Comparison of ENCODE assay signal across 26 mouse cellular contexts in the genomic region with DNA sequence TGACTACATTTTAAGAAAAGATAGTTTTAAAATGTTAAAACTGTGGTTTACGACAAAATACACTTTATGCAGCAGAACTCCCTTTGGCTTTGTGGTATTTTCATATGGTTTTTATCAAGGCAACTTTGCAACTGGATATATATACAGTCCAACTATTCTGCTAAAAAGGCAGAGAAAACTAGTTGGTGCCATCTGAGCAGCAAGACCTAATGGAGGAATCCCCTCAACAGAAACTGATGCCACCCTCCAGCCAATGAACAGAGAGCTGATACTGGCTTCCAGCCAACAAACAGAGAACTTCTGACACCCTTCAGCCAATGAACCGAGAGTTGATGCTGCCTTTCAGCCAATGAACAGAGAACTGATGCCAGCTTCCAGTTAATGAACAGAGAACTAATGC.
"Had no signal": no experiment of that assay in that cellular context is flagged by ENCODE, and none has a peak within 500 bp of the region (broad histone marks: within the 10 kb centered on the region; RNA-seq: fewer than 3 reads in every experiment).

No protein-coding gene starts in this region.

- H3K27ac ChIP-seq: heart, adult 2 months; heart, embryonic 13.5 days; heart, embryonic 15.5 days; hindbrain, embryonic 13.5 days; hindbrain, embryonic 15.5 days; hindbrain, postnatal 0 days; kidney, embryonic 15.5 days; kidney, postnatal 0 days; limb, embryonic 15.5 days; liver, embryonic 12.5 days; liver, embryonic 14.5 days had no signal

- H3K36me3 ChIP-seq: heart, embryonic 13.5 days; heart, embryonic 15.5 days; hindbrain, embryonic 13.5 days; hindbrain, embryonic 15.5 days; kidney, embryonic 15.5 days; limb, embryonic 12.5 days; limb, embryonic 15.5 days; liver, embryonic 12.5 days had no signal

- H3K9me3 ChIP-seq: heart, embryonic 13.5 days; heart, embryonic 15.5 days; hindbrain, embryonic 13.5 days; hindbrain, embryonic 15.5 days; kidney, embryonic 15.5 days; limb, embryonic 12.5 days; limb, embryonic 15.5 days; liver, embryonic 12.5 days had no signal

- H3K9ac ChIP-seq: heart, embryonic 13.5 days; heart, embryonic 15.5 days; hindbrain, embryonic 13.5 days; hindbrain, embryonic 15.5 days; kidney, embryonic 15.5 days; limb, embryonic 12.5 days; limb, embryonic 15.5 days; liver, embryonic 12.5 days; liver, embryonic 14.5 days had no signal

- DNase-seq: gastrocnemius, postnatal 14 days; gastrocnemius, postnatal 36 days; heart, adult 11 months; heart, adult 2 months; heart, postnatal 14 days; heart, postnatal 36 days; kidney, adult 11 months; kidney, adult 2 months; kidney, adult 9 months; kidney, postnatal 36 days; layer of hippocampus, adult 9-11 months; layer of hippocampus, postnatal 36 days; left cerebral cortex, postnatal 4 days had no signal

- H3K4me3 ChIP-seq: heart, adult 2 months; heart, embryonic 13.5 days; heart, embryonic 15.5 days; hindbrain, embryonic 13.5 days; hindbrain, embryonic 15.5 days; kidney, embryonic 15.5 days; limb, embryonic 12.5 days; limb, embryonic 15.5 days; liver, embryonic 12.5 days had no signal

- H3K4me2 ChIP-seq: heart, embryonic 11.5 days; heart, embryonic 13.5 days; heart, embryonic 15.5 days; hindbrain, embryonic 13.5 days; hindbrain, embryonic 15.5 days; kidney, embryonic 15.5 days; limb, embryonic 12.5 days; limb, embryonic 15.5 days; liver, embryonic 12.5 days had no signal

- ATAC-seq: hindbrain, postnatal 0 days; intestine, embryonic 16.5 days; liver, embryonic 12.5 days had no signal

- H3K4me1 ChIP-seq: heart, embryonic 13.5 days; heart, embryonic 15.5 days; hindbrain, embryonic 13.5 days; hindbrain, embryonic 15.5 days; kidney, embryonic 15.5 days; liver, embryonic 12.5 days had no signal

- H3K27me3 ChIP-seq: heart, embryonic 13.5 days; heart, embryonic 15.5 days; hindbrain, embryonic 13.5 days; hindbrain, embryonic 15.5 days; kidney, embryonic 15.5 days; limb, embryonic 12.5 days; limb, embryonic 15.5 days; liver, embryonic 12.5 days had no signal
